40 mouse cellular contexts compared by ENCODE assay signal in the genomic region with DNA sequence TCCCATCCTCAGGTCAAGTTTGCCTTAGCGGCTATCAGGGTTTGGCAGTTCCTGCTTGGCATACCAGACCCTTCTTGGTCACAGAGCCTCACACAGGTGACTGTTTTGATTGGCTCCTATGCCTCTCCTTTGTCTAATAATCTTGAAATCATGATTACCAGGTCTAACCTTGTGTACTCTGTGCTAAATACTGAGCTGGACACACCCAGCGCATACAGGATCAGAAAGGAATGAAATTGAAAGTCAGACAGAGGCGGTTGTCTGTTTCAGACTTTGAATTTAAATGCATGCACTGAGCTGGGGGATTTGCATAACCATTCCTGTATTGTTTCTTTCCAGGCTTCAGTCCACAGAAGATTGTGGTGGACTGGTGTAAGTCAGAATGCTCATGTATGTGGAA. TPM values are rescaled to one million over a fixed set of nuclear protein-coding genes. Genes with fewer than 3 reads are reported as not detected.
"Had no signal": no experiment of that assay in that cellular context is flagged by ENCODE, and none has a peak within 500 bp of the region (broad histone marks: within the 10 kb centered on the region; RNA-seq: fewer than 3 reads in every experiment).

No protein-coding gene starts in this region.

- H3K36me3 ChIP-seq: heart, embryonic 13.5 days; heart, embryonic 15.5 days; hindbrain, embryonic 13.5 days; intestine, embryonic 15.5 days; limb, embryonic 13.5 days; limb, embryonic 15.5 days; liver, embryonic 12.5 days had no signal

- H3K4me3 ChIP-seq: heart, adult 2 months; heart, embryonic 13.5 days; heart, embryonic 15.5 days; hindbrain, embryonic 13.5 days; intestine, embryonic 15.5 days; layer of hippocampus, adult 2 months; limb, embryonic 13.5 days; limb, embryonic 15.5 days; liver, embryonic 12.5 days had no signal

- H3K4me2 ChIP-seq: heart, embryonic 11.5 days; heart, embryonic 13.5 days; heart, embryonic 15.5 days; hindbrain, embryonic 13.5 days; intestine, embryonic 15.5 days; limb, embryonic 13.5 days; limb, embryonic 15.5 days; liver, embryonic 12.5 days had no signal

- ATAC-seq: hindbrain, embryonic 16.5 days; inflammation-experienced regulatory T-cells, adult 6 months; intestine, embryonic 15.5 days; intestine, postnatal 0 days; liver, embryonic 12.5 days had no signal

- H3K27me3 ChIP-seq: heart, embryonic 13.5 days; heart, embryonic 15.5 days; hindbrain, embryonic 13.5 days; intestine, embryonic 15.5 days; limb, embryonic 13.5 days; limb, embryonic 15.5 days; liver, embryonic 12.5 days had no signal

- H3K27ac ChIP-seq: heart, adult 2 months; heart, embryonic 13.5 days; heart, embryonic 15.5 days; hindbrain, embryonic 13.5 days; intestine, embryonic 15.5 days; layer of hippocampus, adult 2 months; limb, embryonic 13.5 days; limb, embryonic 15.5 days; liver, embryonic 12.5 days; liver, embryonic 14.5 days had no signal

- H3K9ac ChIP-seq: heart, embryonic 13.5 days; heart, embryonic 15.5 days; hindbrain, embryonic 13.5 days; intestine, embryonic 15.5 days; limb, embryonic 13.5 days; limb, embryonic 15.5 days; liver, embryonic 12.5 days; liver, embryonic 14.5 days had no signal

- H3K9me3 ChIP-seq: heart, embryonic 13.5 days; heart, embryonic 15.5 days; hindbrain, embryonic 13.5 days; intestine, embryonic 15.5 days; limb, embryonic 13.5 days; limb, embryonic 15.5 days; liver, embryonic 12.5 days had no signal

- DNase-seq: gastrocnemius, postnatal 14 days; gastrocnemius, postnatal 36 days; heart, adult 2 months; heart, postnatal 14 days; heart, postnatal 36 days; kidney, adult 18-20 months; kidney, adult 8-10 months; kidney, postnatal 10 days; kidney, postnatal 25 days; kidney, postnatal 4 days; layer of hippocampus, postnatal 36 days; left cerebral cortex, postnatal 4 days had no signal

- H3K4me1 ChIP-seq: heart, embryonic 13.5 days; heart, embryonic 15.5 days; hindbrain, embryonic 13.5 days; intestine, embryonic 15.5 days; limb, embryonic 13.5 days; limb, embryonic 15.5 days; liver, embryonic 12.5 days had no signal

RNA-seq across cellular contexts. Expression of a gene that starts 16.1 kb away (rescaled TPM):
- total RNA-seq: gastrocnemius, adult 18-20 months; gastrocnemius, adult 8-10 months; gastrocnemius, postnatal 14 days; gastrocnemius, postnatal 36 days; heart, adult 2 months; heart, postnatal 14 days; heart, postnatal 36 days; hematopoietic stem cell, adult 5-6 weeks; layer of hippocampus, adult 2 months; layer of hippocampus, postnatal 14 days; layer of hippocampus, postnatal 36 days; left cerebral cortex, adult 18-20 months; left cerebral cortex, adult 8-10 months; left cerebral cortex, postnatal 10 days; left cerebral cortex, postnatal 25 days; left cerebral cortex, postnatal 4 days; liver, adult 2 months had no signal
- polyA plus RNA-seq: gonadal fat pad, adult 2 months; heart, adult 2 months; heart, embryonic 11.5 days; heart, embryonic 13.5 days; heart, embryonic 15.5 days; heart, postnatal 0 days; hindbrain, embryonic 11.5 days; hindbrain, embryonic 13.5 days; hindbrain, embryonic 16.5 days; inflammation-experienced regulatory T-cells, adult 6 months; intestine, embryonic 15.5 days; intestine, postnatal 0 days; kidney, embryonic 14.5 days; kidney, embryonic 16.5 days; limb, embryonic 11.5 days; limb, embryonic 13.5 days; limb, embryonic 15.5 days; liver, adult 2 months; liver, embryonic 12.5 days; liver, embryonic 14.5 days had no signal
